Mouse (Mus musculus) erythroblast, embryonic 14.5 days (primary cell): ENCODE data around the gene Krt9.

Source experiments
- GATA1 ChIP-seq: IDR thresholded peaks from 2 replicates; pipeline ENCODE4 v1.6.1; 2012; ENCODE audit warnings: low read length, inconsistent platforms, mixed read lengths
- TAL1 ChIP-seq: IDR thresholded peaks from 3 replicates; pipeline ENCODE4 v1.6.1; 2012; ENCODE audit warnings: low read length, inconsistent platforms, mixed read lengths

DNA sequence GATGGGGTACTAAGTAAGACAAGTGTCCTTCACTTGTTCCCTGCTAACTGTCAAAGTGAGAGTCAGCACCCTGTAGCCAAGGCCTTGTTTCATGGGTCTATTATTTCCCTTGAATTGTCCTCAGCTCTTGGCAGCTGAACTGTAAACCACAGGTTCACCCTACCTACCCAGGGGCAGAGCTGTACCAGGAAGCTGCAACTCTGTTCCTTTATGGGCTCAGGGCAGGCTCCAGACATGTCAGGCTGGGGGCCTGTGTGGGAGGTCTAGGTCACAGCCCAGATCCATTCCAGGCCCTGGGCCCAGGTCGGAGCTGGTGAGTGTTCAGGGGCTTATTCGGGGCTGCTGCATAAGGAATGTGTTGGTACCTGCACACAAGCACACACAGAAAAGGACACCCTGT is 53.7 kb downstream of the Krt9 start:
- TF ChIP-seq TAL1, result no peak
- no peak for TF ChIP-seq GATA1
